Mouse (Mus musculus) urinary bladder, postnatal 14 days (tissue): Measurements from ENCODE around the gene Bcl2l2.

ENCODE experiments used
- DNase-seq: peaks from one replicate; pipeline ENCODE4 v3.0.0; 2021; ENCODE audit warnings: low spot score

The Bcl2l2 gene

GRCm38 (mm10) chr14:54893651-54894181 is 10.5 kb downstream of the Bcl2l2 start:
- peak; percentile 96 for DNase-seq

- DNase-seq: peak; percentile 65
Observed at GRCm38 (mm10) chr14:54894296-54895151, 11.3 kb downstream of the Bcl2l2 start.

DNA sequence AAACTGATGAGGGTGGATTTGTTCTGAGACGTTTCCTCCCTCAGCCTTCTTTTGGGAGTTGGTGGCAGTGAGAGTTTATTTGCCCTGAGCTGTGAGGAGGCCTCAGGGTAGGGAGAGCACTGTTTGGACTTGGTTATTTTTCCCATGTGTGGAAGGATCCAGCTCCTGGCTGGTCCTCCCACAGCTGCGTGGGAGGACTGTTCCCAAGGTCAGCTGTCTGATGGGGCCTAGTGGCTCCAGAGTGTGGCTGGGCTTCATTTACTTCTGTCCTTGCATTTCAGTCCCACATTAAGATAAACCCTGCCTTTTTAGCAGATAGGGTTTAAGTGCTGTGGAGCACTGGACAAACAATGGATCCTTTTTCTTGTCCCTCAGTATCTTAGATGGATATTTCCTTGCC is 14.3 kb downstream of the Bcl2l2 start:
- DNase-seq: no peak

DNA sequence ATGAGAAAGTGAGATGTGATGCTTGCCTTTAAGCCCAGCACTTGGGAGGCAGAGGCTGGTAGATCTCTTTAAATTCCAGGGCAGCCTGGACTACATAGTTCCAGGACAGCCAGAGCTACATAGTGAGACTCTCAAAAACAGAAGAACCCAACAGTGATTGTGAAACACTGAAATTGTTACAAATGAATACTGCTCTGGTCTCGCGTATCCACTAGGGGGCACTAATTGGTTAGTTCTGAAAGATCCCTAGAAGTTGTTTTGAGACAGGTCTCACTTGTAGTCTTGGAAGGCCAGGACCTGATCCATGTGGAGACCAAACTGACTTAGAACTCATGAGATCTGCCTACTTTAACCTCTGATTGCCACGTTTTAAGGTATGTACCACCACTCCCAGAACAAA is 17.2 kb downstream of the Bcl2l2 start:
- peak; percentile 77 for DNase-seq

DNA sequence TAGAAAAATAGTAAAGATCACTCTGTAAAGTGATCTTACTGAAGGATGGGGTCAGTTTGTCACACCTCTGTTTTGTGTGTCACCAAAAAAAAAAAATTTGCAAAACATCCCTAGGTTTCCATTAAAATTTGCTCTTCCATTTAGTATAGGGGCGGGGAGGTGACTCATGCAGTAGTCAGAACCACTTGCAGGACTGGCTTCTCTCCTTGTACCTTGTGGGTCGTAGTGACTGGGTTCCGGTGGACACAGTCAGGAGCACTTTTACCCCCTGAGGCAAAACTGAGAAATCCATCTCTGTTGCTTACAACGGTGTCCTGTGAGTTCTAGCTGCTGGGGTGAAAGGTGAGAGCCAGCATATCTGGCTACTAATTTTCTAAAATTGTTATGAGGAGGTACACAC is 20.5 kb downstream of the Bcl2l2 start:
- DNase-seq: no peak

DNA sequence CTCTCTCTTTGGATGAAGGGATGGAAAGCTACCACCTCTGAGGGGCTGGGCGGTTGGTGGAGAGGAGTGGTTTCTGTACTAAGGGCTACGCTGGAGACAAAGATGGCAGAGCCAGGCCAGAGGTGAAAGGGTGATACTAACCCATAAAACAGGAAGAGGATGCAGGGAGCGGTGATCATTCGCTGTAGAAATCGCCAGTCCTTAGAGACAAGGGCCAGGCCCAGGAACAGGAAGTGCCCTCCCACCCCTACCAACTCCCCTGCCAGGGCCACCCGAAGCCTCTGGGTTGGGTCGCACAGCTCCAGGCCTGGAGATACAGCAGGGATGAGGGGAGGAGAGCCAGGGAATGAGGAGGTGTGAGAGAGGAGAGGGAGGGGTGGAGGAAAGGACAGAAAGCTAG is 25.5 kb downstream of the Bcl2l2 start:
- DNase-seq: no peak

DNA sequence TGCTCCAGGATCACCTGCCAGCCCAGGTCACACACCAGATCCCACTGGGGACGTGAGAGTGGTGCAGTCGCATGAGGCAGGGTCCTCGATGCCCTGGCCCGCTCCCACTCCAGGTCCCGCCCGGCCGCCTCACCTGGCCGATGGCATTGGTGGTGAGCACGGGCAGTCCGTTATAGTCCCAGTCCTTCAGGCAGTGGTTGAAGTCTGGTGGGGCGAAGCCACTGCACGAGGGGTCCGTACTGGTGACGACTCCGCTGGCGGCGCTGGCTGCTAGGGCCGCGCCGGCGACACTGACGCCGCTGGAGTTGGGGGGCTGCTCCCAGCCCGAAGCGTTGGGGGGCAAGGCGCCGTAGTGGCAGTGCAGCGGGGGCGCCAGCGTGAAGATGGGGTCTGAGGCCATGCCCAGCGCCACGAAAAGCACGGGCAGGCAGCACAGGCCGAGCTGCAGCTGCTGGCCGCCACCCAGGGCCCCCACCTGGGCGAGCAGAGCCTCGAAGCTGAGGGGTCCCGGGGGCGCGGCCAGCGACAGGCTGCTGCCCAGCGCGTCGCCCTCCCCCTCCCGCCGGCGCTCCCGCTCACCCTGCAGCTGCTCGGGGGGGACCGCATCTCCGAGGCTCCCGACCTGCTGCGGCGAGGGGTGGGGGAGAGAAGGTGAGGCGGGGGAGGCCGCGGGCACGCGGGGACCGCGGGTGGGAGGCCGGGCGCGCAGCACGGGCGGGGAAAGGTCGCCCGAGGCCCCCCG is 29.1 kb downstream of the Bcl2l2 start:
- DNase-seq: no peak

DNA sequence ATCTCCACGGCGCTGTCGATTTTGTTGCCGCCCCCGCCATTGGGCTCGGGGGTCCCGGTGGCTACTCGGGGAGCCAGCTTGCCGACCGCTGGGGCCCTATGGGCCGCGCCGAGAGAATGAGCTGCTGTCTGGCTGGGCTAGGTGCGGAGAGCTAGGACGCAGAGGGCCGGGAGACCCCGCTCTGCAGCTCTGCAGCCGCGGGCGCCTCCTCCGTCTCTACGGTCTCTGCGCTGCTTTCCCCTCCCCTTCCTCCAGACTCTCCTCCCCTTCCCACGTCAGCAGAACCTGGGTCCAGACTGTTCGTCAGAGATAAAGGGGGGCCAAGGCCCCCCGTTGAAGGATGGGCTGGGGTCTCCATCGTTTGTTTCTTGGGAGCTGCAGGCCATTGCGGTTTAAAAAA is 29.7 kb downstream of the Bcl2l2 start, which contains the start of gene Slc22a17:
TSS of gene Slc22a17 (minus strand) at position 247 of the 400 bp plus-strand sequence.
- peak; percentile 79 for DNase-seq

DNA sequence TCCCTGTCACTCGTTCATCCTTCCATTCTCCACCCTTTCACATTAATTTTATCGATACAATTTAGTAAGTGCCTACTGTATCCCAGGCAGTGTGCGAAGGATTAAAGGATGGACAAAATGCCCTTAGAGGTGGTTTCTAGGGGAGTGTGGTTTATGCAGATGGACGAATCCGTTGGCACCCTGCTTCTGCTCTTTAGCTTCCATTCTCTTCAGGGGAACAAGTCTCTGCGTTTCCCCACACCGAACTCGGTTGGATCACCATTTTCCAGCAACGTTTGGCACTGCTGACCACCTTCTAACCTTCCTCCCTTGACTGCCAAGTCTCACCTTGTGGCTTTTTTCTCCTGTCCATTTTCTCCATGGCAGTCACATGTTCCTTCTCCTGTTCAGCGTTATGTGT is 30.2 kb downstream of the Bcl2l2 start:
- no peak for DNase-seq

DNA sequence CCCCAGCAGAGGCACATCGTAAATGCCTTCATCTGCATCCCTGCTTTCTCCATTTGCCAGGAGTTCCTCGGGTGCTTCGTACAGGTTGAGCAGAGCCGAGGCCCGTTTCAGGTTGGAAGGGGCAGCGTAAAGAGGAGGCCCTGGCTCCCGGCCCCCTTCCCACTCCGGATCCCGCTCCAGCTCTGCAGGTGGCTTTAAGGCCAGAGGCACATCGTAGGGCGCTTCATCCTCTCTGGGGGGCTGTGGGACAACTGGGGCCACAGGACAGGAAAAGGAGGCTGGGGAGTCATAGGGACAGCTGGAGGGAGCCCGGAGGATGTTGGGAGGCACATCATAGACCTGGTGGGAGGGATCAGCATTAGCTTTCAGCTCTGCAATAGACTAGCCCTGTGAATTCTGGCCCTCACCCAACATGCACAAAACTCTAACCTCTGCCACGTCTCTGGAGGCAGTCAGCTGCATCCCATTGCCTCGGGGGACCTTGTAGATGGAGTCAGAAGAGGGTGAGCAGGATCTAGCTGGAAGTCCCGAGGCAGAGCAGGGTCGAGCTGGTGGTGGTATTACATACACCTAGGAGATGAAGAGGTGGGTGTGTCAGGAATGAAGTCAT is 37.0 kb downstream of the Bcl2l2 start:
- DNase-seq: no peak

- DNase-seq: peak; percentile 77
Observed at GRCm38 (mm10) chr14:54924641-54925348, 41.6 kb downstream of the Bcl2l2 start.

DNA sequence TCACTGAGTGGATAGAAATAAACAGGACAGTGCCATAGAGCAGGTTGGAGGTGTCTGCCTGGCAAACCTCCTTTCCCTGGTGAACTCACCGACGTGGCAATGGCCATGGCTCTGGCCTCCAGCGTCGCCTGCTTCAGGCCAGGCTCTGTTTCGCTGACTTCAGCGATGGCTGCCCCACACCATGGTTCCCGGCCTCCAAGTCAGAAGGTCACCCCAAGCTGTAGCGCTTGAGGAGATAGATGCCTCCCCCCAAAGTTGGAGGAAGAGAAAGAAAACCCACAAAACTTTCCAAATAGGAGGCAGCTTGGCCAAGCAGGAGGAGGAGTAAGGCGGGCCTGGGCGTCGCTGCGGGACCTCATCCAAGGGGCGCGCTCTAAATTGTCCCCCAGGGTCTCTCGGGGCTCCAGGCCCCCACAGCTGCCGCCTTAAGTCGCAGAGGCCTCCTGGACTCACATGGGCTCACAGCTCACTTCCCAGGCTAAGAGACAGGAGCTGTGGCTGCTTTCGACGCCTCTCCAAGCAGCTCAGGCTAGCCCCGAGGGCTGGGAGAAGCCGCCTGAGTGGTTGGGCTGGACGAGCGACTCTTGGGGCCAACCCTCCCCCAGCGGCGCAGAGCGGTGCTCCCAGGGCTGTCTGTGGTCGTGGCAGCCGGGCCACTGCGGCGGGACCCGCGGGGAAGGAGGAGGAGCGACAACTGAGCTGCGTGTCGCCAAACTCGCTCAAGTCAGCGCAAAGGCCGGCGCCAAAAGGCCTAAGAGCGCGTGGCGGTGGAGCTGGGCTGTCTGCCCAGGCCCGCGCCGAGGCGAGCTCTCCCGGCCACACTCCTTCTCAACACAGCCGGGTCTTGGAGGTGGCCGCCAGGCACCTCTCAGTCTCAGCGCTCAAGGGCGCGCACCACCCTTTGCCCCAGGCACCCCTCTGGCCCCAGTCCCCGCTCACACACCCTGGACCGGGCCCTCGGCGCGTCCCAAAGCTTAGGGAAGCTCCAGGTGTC is 42.5 kb downstream of the Bcl2l2 start, which contains the start of gene Efs:
TSS of gene Efs (minus strand) at position 778 of the 994 bp plus-strand sequence.
- peak; percentile 83 for DNase-seq

GRCm38 (mm10) chr14:54926401-54927158 is 43.4 kb downstream of the Bcl2l2 start:
- peak; percentile 84 for DNase-seq

DNA sequence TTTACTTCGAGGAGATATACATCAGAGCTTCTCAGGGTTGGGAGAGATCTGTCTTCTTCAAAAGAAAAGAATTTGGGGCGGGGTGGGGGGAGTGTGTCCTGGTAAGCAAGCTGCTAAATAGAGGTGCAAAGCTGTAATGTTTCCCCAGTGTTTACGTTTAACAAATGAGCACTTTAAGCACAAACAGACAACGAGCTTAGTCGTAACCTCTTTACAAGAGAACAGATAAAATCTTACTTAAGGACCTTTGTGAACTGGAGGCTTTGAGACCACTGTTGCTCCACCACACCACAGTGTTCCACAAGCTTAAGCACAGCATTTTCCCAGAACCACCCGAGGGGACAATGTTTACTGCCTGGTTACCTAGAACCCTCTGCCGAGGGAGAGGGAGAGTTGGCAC is 44.1 kb downstream of the Bcl2l2 start:
- DNase-seq: no peak

GRCm38 (mm10) chr14:54929801-54930200 is 46.6 kb downstream of the Bcl2l2 start:
- DNase-seq: no peak

DNA sequence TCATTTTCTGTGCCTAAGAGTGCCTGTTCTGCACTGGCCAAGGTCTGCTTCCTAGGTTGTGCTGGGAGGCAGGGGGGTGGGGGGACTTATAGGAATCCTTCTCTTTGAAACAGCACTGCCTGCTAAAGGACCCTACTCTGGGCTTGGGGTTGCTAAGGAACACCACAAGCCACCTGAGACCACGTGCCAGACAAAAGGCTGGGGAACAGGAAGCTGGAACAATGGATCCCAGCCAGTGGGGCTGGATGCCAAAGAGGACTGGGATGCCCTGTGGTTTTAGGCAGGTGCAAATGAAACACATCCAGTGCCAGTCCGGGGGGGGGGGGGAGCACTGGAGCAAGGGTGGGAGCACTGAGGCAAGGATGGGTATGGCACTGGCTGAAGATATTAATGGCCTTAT is 47.3 kb downstream of the Bcl2l2 start:
- peak; percentile 43 for DNase-seq

DNA sequence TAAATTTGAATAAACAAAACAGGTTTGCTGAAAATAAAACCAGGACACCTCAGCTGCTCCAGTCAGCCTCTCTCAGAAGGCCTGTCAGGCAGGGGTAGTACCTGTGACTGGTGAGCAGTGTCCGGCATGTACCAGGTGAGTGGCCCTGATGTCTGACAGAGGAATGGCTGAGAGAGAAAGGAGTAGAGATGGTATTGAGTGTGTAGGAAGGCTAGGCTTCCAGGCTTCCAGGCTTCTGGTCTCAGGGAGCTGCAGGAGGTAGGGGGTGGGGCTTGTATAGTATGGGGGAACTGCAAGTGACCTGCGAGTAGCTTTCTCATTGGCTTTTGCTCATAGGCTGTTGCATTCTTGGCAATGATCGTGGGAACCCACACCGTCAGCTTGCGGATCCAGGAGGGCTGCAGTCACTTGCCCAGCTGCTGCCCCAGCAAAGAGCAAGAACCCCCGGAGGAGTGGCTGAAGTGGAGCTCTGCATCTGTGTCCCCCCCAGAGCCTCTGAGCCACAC is 49.5 kb downstream of the Bcl2l2 start, which contains the start of gene Il25:
TSS of gene Il25 (plus strand) at position 51 of the 506 bp plus-strand sequence.
- DNase-seq: no peak

DNA sequence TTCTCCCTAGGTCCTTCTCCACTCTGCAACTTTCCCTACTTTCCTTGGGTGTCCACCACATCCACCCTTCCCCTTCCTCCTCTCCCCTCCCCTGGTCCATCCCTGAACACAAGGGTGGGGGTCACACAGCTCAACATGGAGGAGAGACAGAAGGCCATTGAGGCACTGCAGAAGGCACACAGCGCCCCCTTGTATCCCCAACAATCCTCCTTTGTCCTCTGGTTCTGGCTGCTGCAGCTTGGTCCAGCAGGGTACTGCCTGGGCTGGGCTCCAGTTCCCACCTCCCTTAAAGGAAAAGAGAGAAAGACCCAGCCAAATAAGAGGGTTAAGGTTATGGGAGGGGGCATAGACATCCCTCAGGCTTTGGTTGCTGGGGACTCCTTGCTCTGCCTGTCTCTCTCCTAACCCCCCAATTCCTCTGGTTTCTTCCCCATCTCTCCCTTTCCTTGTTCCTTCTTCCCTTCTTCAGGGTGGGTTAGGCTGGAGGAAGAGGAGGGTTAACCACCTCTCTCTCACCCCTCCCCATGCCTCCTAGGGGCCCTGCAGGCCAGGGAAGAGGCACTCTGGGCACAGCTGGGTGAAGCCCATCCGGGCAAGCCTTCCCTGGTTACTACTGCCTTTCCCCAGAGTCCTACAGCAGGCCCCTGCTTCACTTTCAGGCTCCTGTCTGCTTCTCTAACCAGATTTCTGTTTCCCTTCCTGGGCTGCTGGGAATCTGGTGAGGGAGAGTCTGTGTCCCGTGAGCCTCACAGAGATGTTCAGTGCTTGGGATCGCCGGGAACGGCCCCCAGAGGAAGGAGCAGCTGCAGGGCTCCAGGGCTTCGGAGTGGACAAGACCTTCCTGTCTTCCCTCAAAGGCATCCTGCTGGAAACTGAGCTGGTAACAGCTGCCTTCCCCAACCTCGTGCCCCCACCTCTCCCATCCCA is 53.0 kb downstream of the Bcl2l2 start, which contains the start of gene Cmtm5:
TSS of gene Cmtm5 (plus strand) at position 358 of the 927 bp plus-strand sequence.
- no peak for DNase-seq
